Mouse (Mus musculus) liver, adult 2 months (tissue): ENCODE measurements at regions not wholly inside any gene's neighbourhood (a gene's known extent, or its start where the extent isn't known, plus 50 kb on each side); places are given as distances from the start of the nearest gene placed in this dataset.

Experiments
- CTCF ChIP-seq: fragments of 200-500 bp; IDR thresholded peaks from 2 replicates; pipeline ENCODE4 v1.5.1; 2011; ENCODE audit warnings: low read depth, low read length, control low read depth
- POLR2A ChIP-seq: fragments of 200-500 bp; IDR thresholded peaks from 2 replicates; pipeline ENCODE4 v1.6.1; 2011; ENCODE audit warnings: low read length, control low read depth; ENCODE audit not compliant: insufficient read depth; ENCODE audit errors: extremely low read depth

DNA sequence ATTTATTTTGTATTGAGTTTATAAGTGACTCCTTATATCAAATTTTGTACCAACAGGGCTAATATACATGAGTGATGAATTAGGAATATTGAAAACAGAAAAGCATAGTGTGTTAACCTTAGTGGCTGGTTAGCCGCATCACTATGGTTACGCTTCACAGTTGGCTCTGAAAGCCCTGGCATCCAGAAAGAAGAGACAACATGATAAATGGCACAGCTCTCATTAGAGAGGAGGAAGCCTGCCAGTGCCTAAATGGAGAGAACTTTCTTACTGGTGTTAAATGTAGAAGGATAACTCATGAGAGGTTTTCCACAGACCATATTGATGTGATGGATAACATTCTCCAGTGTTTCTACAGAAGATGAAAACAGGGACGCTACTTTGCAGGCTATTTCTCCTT is 446.2 kb downstream of the Nyap2 start:
- no peak for TF ChIP-seq POLR2A
- TF ChIP-seq CTCF: no peak
